ENCODE assay signal across 23 mouse cellular contexts in the genomic region with DNA sequence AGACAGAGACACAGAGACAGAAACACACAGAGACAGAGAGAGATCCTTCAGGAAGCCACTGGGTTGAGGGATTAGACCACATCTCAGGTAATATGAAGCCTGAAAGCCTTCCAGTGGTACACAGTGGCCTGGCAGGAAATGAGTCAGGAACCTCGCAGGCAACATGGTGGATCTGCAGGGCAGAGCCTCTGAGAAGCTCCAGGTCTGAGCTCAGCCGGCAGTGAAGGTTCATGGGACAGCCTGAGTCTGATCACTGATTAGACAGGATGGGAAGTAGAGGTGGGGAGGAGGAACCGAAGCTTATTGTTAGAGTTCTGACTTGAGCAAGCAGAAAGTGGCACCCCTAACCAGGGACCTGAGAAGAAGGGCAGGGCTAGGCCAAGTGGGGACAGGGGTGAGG. TPM values are rescaled to one million over a fixed set of nuclear protein-coding genes. Genes with fewer than 3 reads are reported as not detected.
DNase-seq lines count a peak whose midpoint lies in the region; ATAC-seq and TF ChIP-seq lines count a peak whose summit lies in the region.
"Had no signal": no experiment of that assay in that cellular context is flagged by ENCODE, and none has a peak within 500 bp of the region (broad histone marks: within the 10 kb centered on the region; RNA-seq: fewer than 3 reads in every experiment).

No protein-coding gene starts in this region.

- TF ChIP-seq CTCF in stomach, postnatal 0 days (IDR thresholded peaks at IDR 0.05; ENCODE audit: low read depth), result no peak

- ATAC-seq in midbrain, embryonic 11.5 days (ENCODE audit: low FRiP score), result no peak
- ATAC-seq in midbrain, embryonic 13.5 days, result no peak
- ATAC-seq in common myeloid progenitor, adult 5-6 weeks (replicated peaks; ENCODE audit: low read depth, poor library complexity, severe bottlenecking), result peak; percentile 59
- no peak for ATAC-seq in stomach, postnatal 0 days (ENCODE audit: low FRiP score, low TSS enrichment)
- ATAC-seq: forebrain, embryonic 16.5 days; hindbrain, postnatal 0 days; intestine, embryonic 15.5 days had no signal

- WGBS in midbrain, embryonic 11.5 days, result 84% methylated on average over 3 of the region's 3 CpGs
- 86% methylated on average over 3 of the region's 3 CpGs for WGBS in midbrain, embryonic 13.5 days
- 67% methylated on average over 3 of the region's 3 CpGs for WGBS in stomach, postnatal 0 days

- H3K4me1 ChIP-seq in midbrain, embryonic 11.5 days (ENCODE audit: control insufficient read depth, insufficient read depth, low read length), result no peaks in the 10 kb centered on the region
- peaks cover 11% of the 10 kb centered on the region for H3K4me1 ChIP-seq in midbrain, embryonic 13.5 days (replicated peaks)
- no peaks in the 10 kb centered on the region for H3K4me1 ChIP-seq in stomach, postnatal 0 days (replicated peaks; ENCODE audit: control insufficient read depth, insufficient read depth)
- H3K4me1 ChIP-seq: hindbrain, embryonic 13.5 days; intestine, embryonic 15.5 days had no signal

- no peaks in the 10 kb centered on the region for H3K27me3 ChIP-seq in midbrain, embryonic 11.5 days (ENCODE audit: control insufficient read depth, insufficient read depth, low read length)
- no peaks in the 10 kb centered on the region for H3K27me3 ChIP-seq in midbrain, embryonic 13.5 days
- H3K27me3 ChIP-seq in stomach, postnatal 0 days (ENCODE audit: control insufficient read depth, insufficient read depth, low read length), result no peaks in the 10 kb centered on the region
- H3K27me3 ChIP-seq: embryonic facial prominence, embryonic 13.5 days; forebrain, embryonic 12.5 days; intestine, embryonic 15.5 days had no signal

- no peak for TF ChIP-seq EP300 in stomach, postnatal 0 days (optimal IDR thresholded peaks at IDR 0.05)

- H3K36me3 ChIP-seq in midbrain, embryonic 11.5 days (ENCODE audit: control insufficient read depth, insufficient read depth, low read length), result no peaks in the 10 kb centered on the region
- H3K36me3 ChIP-seq in midbrain, embryonic 13.5 days, result no peaks in the 10 kb centered on the region
- no peaks in the 10 kb centered on the region for H3K36me3 ChIP-seq in stomach, postnatal 0 days (ENCODE audit: control insufficient read depth, insufficient read depth, low read length)
- H3K36me3 ChIP-seq: embryonic facial prominence, embryonic 13.5 days; forebrain, embryonic 12.5 days; heart, embryonic 15.5 days; hindbrain, embryonic 13.5 days; intestine, embryonic 15.5 days had no signal

- no peak overlapping the region for H3K9ac ChIP-seq in midbrain, embryonic 11.5 days (ENCODE audit: low read length)
- H3K9ac ChIP-seq in midbrain, embryonic 13.5 days (replicated peaks), result no peak overlapping the region
- H3K9ac ChIP-seq in stomach, postnatal 0 days (ENCODE audit: low read length), result no peak overlapping the region
- H3K9ac ChIP-seq: embryonic facial prominence, embryonic 13.5 days; forebrain, embryonic 12.5 days; heart, embryonic 15.5 days; hindbrain, embryonic 13.5 days; intestine, embryonic 15.5 days had no signal

- DNase-seq in midbrain, embryonic 11.5 days (ENCODE audit: low spot score, missing footprints), result peak; percentile 14
- DNase-seq in induced T-regulatory cell, adult 2 months (ENCODE audit: low read depth), result peak; percentile 25
- no peak for DNase-seq in left cerebral cortex, postnatal 10 days (ENCODE audit: extremely low spot score in 1 of 2, low spot score in 2 of 2)
- DNase-seq in cerebellum, adult 9-10 months, result no peak
- no peak for DNase-seq in stomach, postnatal 0 days (ENCODE audit: low spot score)
- DNase-seq in kidney, adult 11 months, result no peak
- DNase-seq: adrenal gland, adult 2 months; adrenal gland, postnatal 25 days; cerebellum, adult 2 months; cerebellum, postnatal 14 days; gastrocnemius, postnatal 10 days; heart, adult 2 months had no signal

- intact Hi-C loops in left cerebral cortex, postnatal 10 days (cut with DNase I), result no loop called here

- no peak overlapping the region for H3K27ac ChIP-seq in midbrain, embryonic 11.5 days (ENCODE audit: low read depth, low read length)
- H3K27ac ChIP-seq in midbrain, embryonic 13.5 days, result no peak overlapping the region
- no peak overlapping the region for H3K27ac ChIP-seq in stomach, postnatal 0 days (replicated peaks)
- H3K27ac ChIP-seq: embryonic facial prominence, embryonic 13.5 days; forebrain, embryonic 12.5 days; heart, adult 2 months; heart, embryonic 15.5 days; hindbrain, embryonic 13.5 days; hindbrain, postnatal 0 days; intestine, embryonic 15.5 days had no signal

- H3K4me2 ChIP-seq in midbrain, embryonic 11.5 days, result no peak overlapping the region
- no peak overlapping the region for H3K4me2 ChIP-seq in midbrain, embryonic 13.5 days (replicated peaks)
- no peak overlapping the region for H3K4me2 ChIP-seq in stomach, postnatal 0 days (replicated peaks; ENCODE audit: low read depth)
- H3K4me2 ChIP-seq: embryonic facial prominence, embryonic 13.5 days; forebrain, embryonic 12.5 days; heart, embryonic 11.5 days; heart, embryonic 15.5 days; hindbrain, embryonic 13.5 days; intestine, embryonic 15.5 days had no signal

- no peak overlapping the region for H3K4me3 ChIP-seq in midbrain, embryonic 11.5 days (ENCODE audit: low read depth, low read length)
- H3K4me3 ChIP-seq in midbrain, embryonic 13.5 days (replicated peaks), result no peak overlapping the region
- H3K4me3 ChIP-seq in stomach, postnatal 0 days (ENCODE audit: low read depth, low read length), result no peak overlapping the region
- H3K4me3 ChIP-seq: embryonic facial prominence, embryonic 13.5 days; forebrain, embryonic 12.5 days; heart, adult 2 months; heart, embryonic 15.5 days; hindbrain, embryonic 13.5 days; intestine, embryonic 15.5 days had no signal

- no peaks in the 10 kb centered on the region for H3K9me3 ChIP-seq in midbrain, embryonic 11.5 days (ENCODE audit: control insufficient read depth, low read length)
- H3K9me3 ChIP-seq in midbrain, embryonic 13.5 days, result no peaks in the 10 kb centered on the region
- H3K9me3 ChIP-seq in stomach, postnatal 0 days (ENCODE audit: control insufficient read depth, low read length), result no peaks in the 10 kb centered on the region
- H3K9me3 ChIP-seq: embryonic facial prominence, embryonic 13.5 days; forebrain, embryonic 12.5 days; heart, embryonic 15.5 days; hindbrain, embryonic 13.5 days; intestine, embryonic 15.5 days had no signal

RNA-seq across cellular contexts. Expression of a gene that starts 24.5 kb away (rescaled TPM):
- polyA plus RNA-seq in midbrain, embryonic 11.5 days (2014; fragmentation: Nextera tagmentation; extraction: Ambion mirVana), result 110 and 120 TPM in 2 replicates
- 36.8 and 40.1 TPM in 2 replicates for polyA plus RNA-seq in midbrain, embryonic 13.5 days (2015; fragmentation: Nextera tagmentation; extraction: Ambion mirVana)
- 229 and 241 TPM in 2 replicates for total RNA-seq in common myeloid progenitor, adult 5-6 weeks (2017)
- 1 to 10 TPM; 4.8 to 5.5 TPM for total RNA-seq in left cerebral cortex, postnatal 10 days (2021)
- 19.9 and 25.1 TPM in 2 replicates for polyA plus RNA-seq in stomach, postnatal 0 days (2015; fragmentation: Nextera tagmentation; extraction: Ambion mirVana)

RNA-seq across cellular contexts. Expression of a gene that starts 55.6 kb away (rescaled TPM):
- 0.26 and 0.37 TPM in 2 replicates for polyA plus RNA-seq in midbrain, embryonic 11.5 days (2014; fragmentation: Nextera tagmentation; extraction: Ambion mirVana)
- polyA plus RNA-seq in midbrain, embryonic 13.5 days (2015; fragmentation: Nextera tagmentation; extraction: Ambion mirVana), result 0.39 and 0.75 TPM in 2 replicates
- 0.68 and 2.4 TPM in 2 replicates for total RNA-seq in common myeloid progenitor, adult 5-6 weeks (2017)
- 1 to 10 TPM in 1 of 2 experiments, under 1 TPM in 1; 0.51 to 1.8 TPM for total RNA-seq in left cerebral cortex, postnatal 10 days (2021)
- 92.5 and 97.2 TPM in 2 replicates for polyA plus RNA-seq in stomach, postnatal 0 days (2015; fragmentation: Nextera tagmentation; extraction: Ambion mirVana)
- total RNA-seq: heart, adult 2 months; heart, postnatal 25 days had no signal

RNA-seq across cellular contexts. Expression of a gene that starts 56.7 kb away (rescaled TPM):
- 980 and 1,048 TPM in 2 replicates for polyA plus RNA-seq in midbrain, embryonic 11.5 days (2014; fragmentation: Nextera tagmentation; extraction: Ambion mirVana)
- 860 and 872 TPM in 2 replicates for polyA plus RNA-seq in midbrain, embryonic 13.5 days (2015; fragmentation: Nextera tagmentation; extraction: Ambion mirVana)
- 4,884 and 5,218 TPM in 2 replicates for total RNA-seq in common myeloid progenitor, adult 5-6 weeks (2017)
- 1,000 to 10,000 TPM; 1,724 to 1,730 TPM for total RNA-seq in left cerebral cortex, postnatal 10 days (2021)
- polyA plus RNA-seq in stomach, postnatal 0 days (2015; fragmentation: Nextera tagmentation; extraction: Ambion mirVana), result 1,416 and 1,491 TPM in 2 replicates

Comparison
In these comparisons a context has a peak if more than half of its experiments do, and no peak if none do; other contexts are left out.
1. DNase-seq: peak in midbrain, embryonic 11.5 days (single experiment) and induced T-regulatory cell, adult 2 months (single experiment); none in left cerebral cortex, postnatal 10 days (0 of 2), cerebellum, adult 9-10 months (single experiment), stomach, postnatal 0 days (single experiment) and kidney, adult 11 months (single experiment).
2. RNA of a gene that starts 55.6 kb away (polyA plus RNA-seq): 92.5 to 97.2 TPM in stomach, postnatal 0 days; 0.39 to 0.75 TPM in midbrain, embryonic 13.5 days and 0.26 to 0.37 TPM in midbrain, embryonic 11.5 days; every median in the first group is over 10 times any median in the second.